Mouse (Mus musculus): ENCODE results near the gene Prss32. TPM values are rescaled to one million over a fixed set of nuclear protein-coding genes. Genes with fewer than 3 reads are reported as not detected.

Prss32 gene
- total RNA-seq, 1 experiment from 2014 or later: not detected

Other genes starting within 250 kb of the Prss32 start
- 0.14 and 1.8 TPM in 2 replicates for gene Zfp13, start 244.4 kb upstream of the Prss32 start, total RNA-seq (2017)
- not detected in 2 replicates for gene Zscan10, start 243.0 kb upstream of the Prss32 start, total RNA-seq (2017)
- 0.24 TPM in 1 of 2 replicates, not detected in the other for gene Mmp25, start 198.6 kb upstream of the Prss32 start, total RNA-seq (2017)
- gene Bicdl2, start 183.3 kb upstream of the Prss32 start, total RNA-seq (2017): not detected in 2 replicates
- 19.2 and 26.9 TPM in 2 replicates for gene Hcfc1r1, start 170.3 kb upstream of the Prss32 start, total RNA-seq (2017)
- 44.6 and 55.5 TPM in 2 replicates for gene Thoc6, start 170.0 kb upstream of the Prss32 start, total RNA-seq (2017)
- 10.1 and 13.2 TPM in 2 replicates for gene Tnfrsf12a, start 166.4 kb upstream of the Prss32 start, total RNA-seq (2017)
- 1.3 TPM in 1 of 2 replicates, not detected in the other for gene Cldn6, start 164.6 kb upstream of the Prss32 start, total RNA-seq (2017)
- not detected in 2 replicates for gene Cldn9, start 159.8 kb upstream of the Prss32 start, total RNA-seq (2017)
- gene 1520401A03Rik, start 121.1 kb upstream of the Prss32 start, total RNA-seq (2017): not detected in 2 replicates
- gene Pkmyt1, start 117.5 kb upstream of the Prss32 start, total RNA-seq (2017): 14.3 and 28.1 TPM in 2 replicates
- gene Paqr4, start 103.0 kb upstream of the Prss32 start, total RNA-seq (2017): 4.4 and 5.3 TPM in 2 replicates
- gene Kremen2, start 98.0 kb upstream of the Prss32 start, total RNA-seq (2017): not detected in 2 replicates
- 33.8 and 34.0 TPM in 2 replicates for gene Flywch1, start 72.3 kb upstream of the Prss32 start, total RNA-seq (2017)
- gene Flywch2, start 57.8 kb upstream of the Prss32 start, total RNA-seq (2017): 0.46 and 4.6 TPM in 2 replicates
- gene Srrm2, start 53.3 kb upstream of the Prss32 start, total RNA-seq (2017): 234 and 239 TPM in 2 replicates
- gene Elob, start 14.7 kb upstream of the Prss32 start, total RNA-seq (2017): 96.2 and 130 TPM in 2 replicates
- not detected in 2 replicates for gene Prss33, start 7.8 kb upstream of the Prss32 start, total RNA-seq (2017)
- gene Prss41, start 317 bp downstream of the Prss32 start, total RNA-seq (2017): not detected in 2 replicates
- gene Prss21, start 24.2 kb downstream of the Prss32 start, total RNA-seq (2017): not detected in 2 replicates
- gene Dcpp1, start 37.0 kb downstream of the Prss32 start, total RNA-seq (2017): not detected in 2 replicates
- gene Dcpp2, start 37.0 kb downstream of the Prss32 start, total RNA-seq (2017): not detected in 2 replicates
- not detected in 2 replicates for gene Dcpp3, start 73.6 kb downstream of the Prss32 start, total RNA-seq (2017)
- gene Sbp, start 97.8 kb downstream of the Prss32 start, total RNA-seq (2017): not detected in 2 replicates
- gene Sbpl, start 111.4 kb downstream of the Prss32 start, total RNA-seq (2017): not detected in 2 replicates
- not detected in 2 replicates for gene Prss30, start 136.7 kb downstream of the Prss32 start, total RNA-seq (2017)
- not detected in 2 replicates for gene Prss22, start 154.2 kb downstream of the Prss32 start, total RNA-seq (2017)
- not detected in 2 replicates for gene Prss27, start 194.3 kb downstream of the Prss32 start, total RNA-seq (2017)
- 17.8 and 19.2 TPM in 2 replicates for gene Kctd5, start 229.6 kb downstream of the Prss32 start, total RNA-seq (2017)

All from common myeloid progenitor, adult 5-6 weeks (primary cell).